Mouse (Mus musculus): ENCODE measurements around the gene Btbd11.

Gene Btbd11

DNA sequence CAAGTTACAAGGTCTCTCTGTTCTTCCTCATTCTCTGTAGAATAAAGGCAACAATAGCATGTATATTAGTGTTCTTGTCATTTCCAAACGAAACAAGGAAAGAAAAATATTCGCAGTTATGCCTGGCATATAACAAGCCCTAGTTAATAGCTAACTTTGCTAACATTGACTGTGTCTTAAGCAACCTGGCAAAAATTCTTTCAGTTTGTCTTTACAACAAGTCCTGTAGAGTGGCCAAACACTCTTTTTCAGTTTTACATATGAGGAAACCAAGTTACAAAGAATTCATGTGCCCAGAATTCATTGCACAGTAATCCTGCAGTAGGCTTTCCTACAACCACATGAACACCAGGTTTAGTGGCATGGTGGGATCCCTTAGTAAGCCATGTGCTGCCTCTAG lies 203.4 kb downstream of the Btbd11 start:
- in situ Hi-C loops (cut with MboI, MseI): no loop called here

DNA sequence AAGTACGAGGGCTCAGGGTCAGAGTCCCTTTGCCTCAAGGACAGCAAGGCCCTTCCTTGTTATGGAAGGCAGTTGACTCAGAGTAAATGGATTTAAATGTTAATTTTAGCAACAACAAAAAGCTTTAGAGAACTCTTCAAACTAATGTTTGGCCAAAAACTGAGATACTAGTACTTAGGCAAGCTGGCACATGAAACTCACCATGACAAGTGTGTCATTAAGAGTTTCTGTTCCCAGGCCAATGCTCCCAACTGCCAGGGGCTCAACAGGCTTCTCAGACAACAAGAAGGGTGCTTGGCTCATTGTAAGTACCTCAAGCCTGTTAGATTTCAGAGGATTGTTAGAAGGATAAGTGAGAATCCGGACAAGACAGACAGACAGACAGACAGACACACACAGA lies 204.7 kb downstream of the Btbd11 start:
- in situ Hi-C loops (cut with MboI, MseI): no loop called here

- in situ Hi-C loops (cut with MboI, MseI): no loop called here
Measured at GRCm38 (mm10) chr10:85591986-85592385, 205.4 kb downstream of the Btbd11 start.

DNA sequence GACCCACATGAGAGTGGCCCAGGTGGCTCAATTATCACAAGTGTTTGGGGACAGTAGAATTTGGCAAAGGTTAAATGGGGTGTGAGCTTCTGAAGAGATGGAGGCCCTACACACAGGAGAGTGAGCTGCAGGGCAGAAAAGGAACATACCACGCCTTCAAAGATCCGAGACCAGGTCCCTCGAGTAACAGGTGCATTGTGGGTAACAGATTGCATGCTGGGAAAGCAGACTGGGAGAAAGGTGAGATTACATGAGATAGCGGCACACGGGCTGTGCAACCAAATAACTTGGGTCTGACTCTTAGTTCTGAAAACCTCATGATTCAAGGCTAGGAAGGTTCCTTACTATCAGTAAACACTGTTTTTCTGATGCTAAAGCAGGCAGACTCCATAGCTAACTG lies 209.7 kb downstream of the Btbd11 start:
- in situ Hi-C loops (cut with MboI, MseI): no loop called here

- in situ Hi-C loops (cut with MboI, MseI): no loop called here
Measured at GRCm38 (mm10) chr10:85598093-85598599, 211.5 kb downstream of the Btbd11 start.

DNA sequence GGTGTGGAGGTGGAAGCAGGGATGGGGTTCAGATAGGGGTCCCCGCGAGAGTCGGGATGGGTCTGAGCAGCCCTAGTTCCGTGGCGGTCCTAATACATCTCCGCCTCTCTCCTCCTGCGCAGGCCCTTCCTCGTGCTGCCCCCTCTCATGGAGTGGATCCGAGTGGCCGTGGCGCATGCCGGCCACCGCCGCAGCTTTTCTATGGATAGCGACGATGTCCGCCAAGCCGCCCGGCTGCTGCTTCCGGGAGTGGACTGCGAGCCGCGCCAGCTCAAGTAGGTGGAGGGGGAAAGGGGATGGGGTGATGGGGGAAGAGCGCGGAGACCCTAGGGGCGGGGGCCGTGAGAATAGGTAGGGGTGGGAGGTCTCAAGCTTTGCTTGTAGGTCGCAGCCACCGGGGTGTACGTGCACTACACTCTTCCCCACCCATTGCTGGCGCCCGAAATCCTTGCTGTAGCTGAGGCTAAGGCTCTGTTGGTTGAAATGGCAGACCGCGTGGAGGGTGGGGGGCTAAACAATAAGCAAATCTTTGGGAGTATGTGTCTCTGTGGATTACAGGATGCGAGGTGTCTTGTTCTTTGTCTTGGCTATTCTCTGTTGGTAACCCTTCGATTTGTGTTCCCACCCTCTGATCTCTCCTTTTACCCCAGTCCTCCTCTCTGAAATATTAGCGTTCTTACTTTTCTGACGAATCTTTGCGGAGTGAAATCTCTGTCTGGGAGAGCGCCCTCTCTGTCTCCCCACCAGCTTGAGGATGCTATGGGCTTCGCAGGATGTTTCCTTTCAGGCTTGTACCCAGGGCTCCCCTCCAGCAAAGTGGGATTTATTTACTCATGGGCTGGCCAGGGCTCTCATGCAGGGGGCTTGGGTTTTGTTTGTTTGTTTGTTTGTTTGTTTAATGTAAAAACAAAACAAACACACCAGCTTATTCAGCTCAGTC lies 212.3 kb downstream of the Btbd11 start:
- in situ Hi-C loops (cut with MboI, MseI): no loop called here

- in situ Hi-C loops (cut with MboI, MseI): no loop called here
Measured at GRCm38 (mm10) chr10:85602546-85602945, 215.9 kb downstream of the Btbd11 start.

DNA sequence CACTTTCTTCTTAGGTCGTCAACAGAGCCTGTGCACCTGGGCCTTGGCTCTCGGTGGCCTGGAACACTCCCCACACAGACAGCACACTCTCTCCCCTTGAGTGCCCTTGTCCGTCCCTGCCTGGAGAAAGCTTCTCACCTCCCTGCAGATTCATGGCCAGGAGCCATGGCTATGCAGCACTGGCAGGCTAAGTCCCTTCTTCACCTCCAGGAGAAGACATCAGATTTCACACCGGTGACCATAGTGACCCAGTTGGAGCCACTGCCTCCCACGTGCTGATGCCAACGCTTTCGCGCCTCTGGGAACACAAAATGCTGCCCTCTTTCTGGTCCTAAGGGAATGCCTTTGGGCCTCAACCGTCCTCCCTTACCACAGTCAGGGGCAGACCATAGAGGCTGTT lies 217.9 kb downstream of the Btbd11 start:
- in situ Hi-C loops (cut with MboI, MseI): no loop called here

DNA sequence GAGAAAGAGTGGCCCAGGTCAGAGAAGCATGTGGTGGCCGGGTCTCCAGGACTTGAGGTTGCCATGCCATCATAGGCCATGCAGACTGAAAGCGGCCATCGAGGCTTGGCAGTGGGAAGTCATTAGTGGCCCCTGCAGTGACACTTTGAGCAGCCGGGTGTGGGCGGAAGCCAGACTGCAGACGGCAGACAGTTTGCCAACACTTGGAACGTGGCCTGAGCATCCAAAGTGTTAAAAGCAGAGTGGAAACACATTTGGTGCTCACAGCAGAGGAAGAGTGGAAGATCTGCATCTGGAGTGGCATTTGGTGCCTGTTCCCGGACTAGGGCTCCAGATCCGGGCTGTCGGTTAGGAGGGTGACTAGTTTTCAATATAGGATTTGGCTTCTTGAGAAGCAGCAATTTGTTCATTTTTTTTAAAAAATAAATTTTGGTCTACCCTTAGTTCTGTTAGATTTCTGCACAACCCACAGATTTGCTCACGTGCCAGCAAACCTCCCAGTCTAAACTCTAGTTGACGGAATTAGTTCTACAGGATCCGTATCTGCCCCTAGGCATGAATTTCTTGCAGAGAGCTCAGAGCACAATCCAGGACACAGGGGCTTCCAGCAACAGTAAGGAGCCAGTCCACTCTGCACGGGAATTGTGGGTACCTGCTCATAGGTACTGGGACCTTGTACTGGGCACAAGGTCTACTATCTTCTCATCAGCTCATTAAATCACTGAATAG lies 222.1 kb downstream of the Btbd11 start:
- in situ Hi-C loops (cut with MboI, MseI): no loop called here

DNA sequence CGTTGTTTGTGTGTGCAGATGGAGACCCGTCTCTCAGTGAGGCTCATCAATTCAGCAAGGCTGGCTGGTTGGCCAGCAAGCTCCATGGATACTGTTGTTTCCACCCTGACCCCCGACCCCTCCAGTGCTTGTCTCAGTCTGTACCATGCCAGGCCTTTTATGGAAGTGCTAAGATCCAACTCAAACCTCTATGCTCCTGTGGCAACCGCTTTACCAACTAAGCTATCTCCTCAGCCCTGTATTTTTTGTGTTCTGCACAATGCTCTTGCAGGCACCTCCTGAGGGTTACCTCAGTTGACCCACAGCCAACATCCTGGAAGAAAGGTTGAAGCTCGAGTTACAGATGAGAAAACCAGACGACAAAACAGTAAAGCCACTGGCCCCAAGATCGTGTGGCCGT lies 230.5 kb downstream of the Btbd11 start:
- in situ Hi-C loops (cut with MboI, MseI): no loop called here

- in situ Hi-C loops (cut with MboI, MseI): no loop called here
Measured at GRCm38 (mm10) chr10:85617501-85618417, 231.1 kb downstream of the Btbd11 start.

- in situ Hi-C loops (cut with MboI, MseI): loop anchor here (10.0 kb wide), 1 partner anchor 386 kb away; no protein-coding TSS in a partner anchor
Measured at GRCm38 (mm10) chr10:85621067-85621466, 234.5 kb downstream of the Btbd11 start.

DNA sequence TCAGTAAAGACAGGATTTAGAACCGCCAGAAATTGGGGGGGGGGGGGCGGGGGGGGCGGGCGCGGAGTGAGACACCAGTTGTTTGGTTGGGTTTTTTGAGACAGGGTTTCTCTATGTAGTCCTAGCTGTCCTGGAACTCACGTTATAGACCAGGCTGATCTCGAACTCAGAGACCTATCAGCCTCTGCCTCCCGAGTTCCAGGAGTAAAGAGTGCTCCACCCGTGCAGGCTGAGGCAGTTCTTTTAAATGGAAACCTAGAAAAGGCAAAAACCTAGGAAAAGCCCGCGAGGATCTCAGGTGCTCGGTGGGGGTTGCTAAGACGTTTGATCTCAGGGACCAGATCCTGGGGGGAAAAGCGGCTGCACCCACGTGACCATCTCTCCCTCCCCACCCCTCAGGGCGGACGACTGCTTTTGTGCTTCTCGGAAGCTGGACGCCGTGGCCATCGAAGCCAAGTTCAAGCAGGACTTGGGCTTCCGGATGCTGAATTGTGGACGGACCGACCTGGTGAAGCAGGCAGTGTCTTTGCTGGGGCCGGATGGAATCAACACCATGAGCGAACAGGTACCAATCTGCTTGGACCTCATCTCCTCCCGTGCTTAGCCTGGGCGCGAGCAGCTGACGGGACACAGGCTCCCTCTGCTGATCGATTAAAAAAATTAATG lies 238.0 kb downstream of the Btbd11 start:
- in situ Hi-C loops (cut with MboI, MseI): loop anchor here (10.0 kb wide), 1 partner anchor 390 kb away; no protein-coding TSS in a partner anchor

DNA sequence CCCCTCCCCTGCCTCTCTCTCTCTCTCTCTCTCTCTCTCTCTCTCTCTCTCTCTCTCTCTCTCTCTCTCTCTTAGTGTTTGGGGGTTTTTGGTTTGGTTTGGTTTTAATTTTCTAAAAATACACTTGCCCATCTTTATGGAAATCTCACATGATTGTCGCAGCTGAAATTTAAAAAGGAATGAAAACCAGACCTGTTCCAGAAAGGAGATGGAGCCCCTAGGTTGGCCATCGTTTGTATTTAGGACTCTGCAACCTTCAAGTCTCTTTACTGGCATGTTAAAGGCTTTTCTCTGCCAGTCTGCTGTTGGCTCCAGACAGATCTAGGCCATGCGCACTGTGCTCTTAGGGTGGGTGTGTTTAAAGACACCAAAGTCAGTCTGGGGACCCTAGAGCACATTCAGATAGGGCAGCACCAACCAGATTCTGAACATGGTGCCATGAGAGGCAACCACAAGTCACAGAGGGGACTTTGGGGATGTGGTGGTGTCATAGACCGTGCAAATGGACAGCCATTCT lies 238.6 kb downstream of the Btbd11 start:
- in situ Hi-C loops (cut with MboI, MseI): loop anchor here (10.0 kb wide), 1 partner anchor 390 kb away; no protein-coding TSS in a partner anchor

DNA sequence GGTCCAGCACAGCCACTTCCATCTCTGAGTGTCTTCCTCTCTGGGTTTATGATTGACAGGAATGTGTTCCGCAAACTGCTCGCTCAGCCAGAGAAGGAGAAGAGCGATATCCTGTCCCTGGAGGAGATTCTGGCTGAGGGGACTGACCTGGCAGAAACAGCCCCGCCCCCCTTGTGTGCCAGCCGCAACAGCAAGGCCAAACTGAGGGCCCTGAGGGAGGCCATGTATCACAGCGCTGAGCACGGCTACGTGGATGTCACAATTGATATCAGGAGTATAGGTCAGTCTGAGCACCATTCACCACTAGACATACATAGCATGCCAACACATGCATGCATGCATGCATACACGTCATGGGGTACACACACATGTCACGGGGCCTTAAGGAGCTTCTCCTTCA lies 245.4 kb downstream of the Btbd11 start:
- in situ Hi-C loops (cut with MboI, MseI): no loop called here

DNA sequence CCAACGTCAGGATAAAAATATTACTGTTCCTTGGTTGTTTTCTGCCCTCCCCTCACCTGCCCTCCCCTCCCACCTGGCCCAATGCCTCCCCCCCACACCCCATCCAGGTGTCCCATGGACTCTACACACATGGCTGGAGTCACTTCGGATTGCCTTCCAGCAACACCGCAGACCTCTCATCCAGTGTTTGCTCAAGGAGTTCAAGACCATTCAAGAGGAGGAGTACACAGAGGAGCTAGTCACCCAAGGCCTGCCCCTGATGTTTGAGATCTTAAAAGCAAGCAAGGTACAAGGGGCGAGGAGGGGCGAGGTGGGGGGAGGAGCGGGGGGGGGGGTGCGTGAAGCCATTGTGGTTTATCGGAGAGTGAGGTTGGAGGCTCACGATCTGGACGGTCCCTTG lies 247.0 kb downstream of the Btbd11 start:
- in situ Hi-C loops (cut with MboI, MseI): no loop called here

- in situ Hi-C loops (cut with MboI, MseI): no loop called here
Measured at GRCm38 (mm10) chr10:85637580-85637979, 251.0 kb downstream of the Btbd11 start.

GRCm38 (mm10) chr10:85638141-85638540 lies 251.5 kb downstream of the Btbd11 start:
- in situ Hi-C loops (cut with MboI, MseI): no loop called here

- in situ Hi-C loops (cut with MboI, MseI): no loop called here
Measured at GRCm38 (mm10) chr10:85639581-85639980, 253.0 kb downstream of the Btbd11 start.

GRCm38 (mm10) chr10:85640408-85640807 lies 253.8 kb downstream of the Btbd11 start:
- in situ Hi-C loops (cut with MboI, MseI): no loop called here

DNA sequence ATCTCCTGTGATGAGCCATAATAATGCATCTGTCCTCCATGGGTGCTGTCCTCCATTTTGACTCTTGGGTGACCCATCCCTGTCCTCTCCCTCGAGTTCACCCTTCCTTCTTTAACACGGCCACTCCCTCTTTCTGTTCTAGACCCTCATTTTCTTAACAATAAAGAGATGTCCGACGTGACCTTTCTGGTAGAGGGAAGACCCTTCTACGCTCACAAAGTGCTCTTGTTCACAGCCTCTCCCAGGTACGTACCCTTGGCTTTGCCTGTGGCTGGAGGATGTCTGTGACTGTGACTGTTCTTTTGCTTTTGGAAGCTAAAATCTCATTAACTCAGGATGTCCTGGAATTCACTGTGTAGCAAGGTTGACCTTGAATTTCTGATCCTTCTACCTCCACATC lies 258.7 kb downstream of the Btbd11 start:
- in situ Hi-C loops (cut with MboI, MseI): no loop called here
